Mouse (Mus musculus) G1E (cell line): ENCODE measurements around the gene Atp6ap2.

Experiments
- CTCF ChIP-seq: IDR thresholded peaks from 2 replicates; pipeline ENCODE4 v1.5.1; 2012; ENCODE audit warnings: low read depth, low read length, inconsistent platforms, mixed read lengths
- GATA1 ChIP-seq: IDR thresholded peaks from 2 replicates; pipeline ENCODE4 v1.6.1; 2012; ENCODE audit warnings: borderline replicate concordance, low read length, inconsistent platforms, mixed read lengths

GRCm38 (mm10) chrX:12591401-12591943 lies 3.9 kb downstream of the Atp6ap2 start:
- no peak for TF ChIP-seq CTCF
- TF ChIP-seq GATA1, result no peak
